Mouse (Mus musculus): ENCODE measurements around the gene Klra6. TPM values are rescaled to one million over a fixed set of nuclear protein-coding genes. Genes with fewer than 3 reads are reported as not detected.
"Not testable (repeated sequence)": the region's sequence is repeated elsewhere in the genome, so short reads cannot be mapped to it uniquely, and the experiment has no call there.

Klra6 gene
- not detected in 2 replicates for polyA plus RNA-seq (2015; fragmentation: Nextera tagmentation; extraction: Ambion mirVana)

DNA sequence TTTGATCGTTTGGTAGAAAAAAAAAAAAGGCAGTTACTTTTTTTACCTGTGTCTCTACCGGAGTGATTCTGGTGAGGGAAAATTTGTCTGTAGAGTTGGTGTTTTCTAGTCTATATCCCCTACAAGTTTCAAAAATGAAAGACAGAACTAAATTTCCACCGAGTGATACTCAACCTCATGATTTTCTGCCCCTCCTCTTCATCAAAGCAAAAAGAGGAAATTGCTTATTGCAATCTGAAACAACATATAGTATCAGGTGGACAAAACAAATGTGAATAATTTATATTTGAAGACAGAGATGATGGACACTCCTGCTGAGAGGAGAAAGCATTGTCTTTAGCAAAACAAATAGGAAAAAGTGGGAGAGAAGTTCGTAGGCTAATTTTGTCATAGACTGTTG lies at the start of gene Klra6:
Klra6 (minus strand) TSS at position 101 of the 400 bp plus-strand sequence.
- no peak for DNase-seq (ENCODE audit: low spot score)

DNA sequence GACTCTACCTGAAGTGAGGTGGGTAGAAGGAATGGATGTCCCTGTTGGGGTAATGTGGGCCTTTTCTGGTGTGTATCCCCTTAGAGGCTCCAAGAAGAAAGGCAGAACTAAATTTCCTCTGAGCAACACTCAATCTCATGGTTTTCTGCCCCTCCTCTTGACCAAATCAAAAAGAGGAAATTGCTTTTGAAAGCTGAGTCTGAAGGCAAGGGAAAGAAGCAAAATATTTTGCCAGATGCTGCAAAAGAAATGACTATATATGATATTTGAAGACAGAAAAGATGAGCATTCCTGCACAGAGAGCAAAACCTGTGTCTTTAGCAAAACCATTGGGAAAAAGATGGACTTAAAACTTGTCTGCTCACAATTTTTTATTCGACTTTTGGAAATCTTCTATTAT lies 40.4 kb upstream of the Klra6 start, which contains the start of gene Klra4:
Klra4 (minus strand) TSS at position 101 of the 400 bp plus-strand sequence.
- DNase-seq (ENCODE audit: low spot score), result not testable (repeated sequence)

GRCm38 (mm10) chr6:130065196-130065595 lies 38.4 kb upstream of the Klra6 start:
- no peak for DNase-seq (ENCODE audit: low spot score)

DNA sequence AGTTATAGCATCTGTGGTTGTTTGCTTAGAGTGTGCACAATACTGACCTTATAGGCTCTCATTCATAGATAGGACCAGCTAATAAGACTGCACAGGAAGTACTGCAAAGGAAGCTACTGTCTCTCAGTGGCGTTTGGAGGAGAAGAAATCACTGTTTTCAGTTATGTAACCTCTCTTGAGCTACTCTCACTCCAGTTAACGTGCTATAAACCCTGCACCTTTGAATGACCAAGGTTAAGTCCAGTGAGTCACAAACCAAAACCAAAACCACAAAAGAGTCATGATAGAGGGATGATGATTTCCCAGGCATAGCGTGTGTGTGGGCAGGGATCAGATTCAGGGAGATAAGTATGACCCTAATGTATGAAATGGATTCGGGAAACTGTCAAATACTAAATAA lies 8.4 kb upstream of the Klra6 start:
- DNase-seq (ENCODE audit: low spot score), result not testable (repeated sequence)

GRCm38 (mm10) chr6:130031493-130032089 lies 4.8 kb upstream of the Klra6 start:
- DNase-seq (ENCODE audit: low spot score), result peak; percentile 13

Other genes starting within 250 kb of the Klra6 start
- gene Gm156, start 242.7 kb downstream of the Klra6 start, polyA plus RNA-seq (2015; fragmentation: Nextera tagmentation; extraction: Ambion mirVana), result 0.21 and 0.41 TPM in 2 replicates
- not detected in 2 replicates for gene Gm17631, start 164.3 kb downstream of the Klra6 start, polyA plus RNA-seq (2015; fragmentation: Nextera tagmentation; extraction: Ambion mirVana)
- gene Klra17, start 150.3 kb downstream of the Klra6 start, polyA plus RNA-seq (2015; fragmentation: Nextera tagmentation; extraction: Ambion mirVana), result not detected in 2 replicates
- 5.9 and 9.4 TPM in 2 replicates for gene Klra5, start 109.3 kb downstream of the Klra6 start, polyA plus RNA-seq (2015; fragmentation: Nextera tagmentation; extraction: Ambion mirVana)
- gene Klra4, start 40.3 kb upstream of the Klra6 start, polyA plus RNA-seq (2015; fragmentation: Nextera tagmentation; extraction: Ambion mirVana), result not detected in 2 replicates
- not detected in 2 replicates for gene Klra8, start 102.9 kb upstream of the Klra6 start, polyA plus RNA-seq (2015; fragmentation: Nextera tagmentation; extraction: Ambion mirVana)
- gene Klra9, start 166.2 kb upstream of the Klra6 start, polyA plus RNA-seq (2015; fragmentation: Nextera tagmentation; extraction: Ambion mirVana), result not detected in 2 replicates
- gene Klra7, start 206.4 kb upstream of the Klra6 start, polyA plus RNA-seq (2015; fragmentation: Nextera tagmentation; extraction: Ambion mirVana), result 0.23 TPM in 1 of 2 replicates, not detected in the other